Mouse (Mus musculus) kidney, adult 8-10 months (tissue): Measurements from ENCODE around the gene Gm9049.
"Not testable (repeated sequence)": the region's sequence is repeated elsewhere in the genome, so short reads cannot be mapped to it uniquely, and the experiment has no call there.

ENCODE experiments used
- DNase-seq, 2 experiments: peaks; one replicate each; pipeline ENCODE4 v3.0.0; 2022

Gene Gm9049

GRCm38 (mm10) chr10:118354005-118354404, at the start of gene Gm9049:
TSS of gene Gm9049 (minus strand) at chr10:118354105.
- DNase-seq: not testable (repeated sequence)

GRCm38 (mm10) chr10:118399917-118400316, 46.0 kb upstream of the Gm9049 start:
- DNase-seq: no peak

- peak; percentile 48 to 73 for DNase-seq
Observed at GRCm38 (mm10) chr10:118370443-118370842, 16.5 kb upstream of the Gm9049 start.

DNA sequence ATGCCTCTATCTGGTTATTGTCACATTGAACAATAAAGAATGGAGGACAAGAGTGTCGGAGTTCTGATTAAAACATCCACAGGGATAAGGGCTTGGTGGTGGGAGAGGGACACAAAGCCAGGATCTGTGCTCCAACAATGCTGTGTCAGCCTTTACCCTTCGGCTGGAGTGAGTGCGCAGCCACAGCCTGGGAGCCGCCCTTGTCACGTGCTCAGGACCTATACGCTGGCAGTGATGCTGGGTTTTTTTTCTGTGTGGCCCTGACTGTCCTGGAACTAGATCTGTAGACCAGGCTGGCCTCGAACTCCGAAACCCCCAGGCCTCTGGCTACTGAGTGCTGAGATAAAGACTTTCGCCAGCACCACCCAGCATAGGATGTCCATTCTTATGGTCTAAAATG, 15.6 kb upstream of the Gm9049 start:
- DNase-seq: no peak

- DNase-seq: not testable (repeated sequence)
Observed at GRCm38 (mm10) chr10:118348579-118348978, 5.3 kb downstream of the Gm9049 start, which contains the start of gene Gm9048. TSS of gene Gm9048 (minus strand) at chr10:118348679.

DNA sequence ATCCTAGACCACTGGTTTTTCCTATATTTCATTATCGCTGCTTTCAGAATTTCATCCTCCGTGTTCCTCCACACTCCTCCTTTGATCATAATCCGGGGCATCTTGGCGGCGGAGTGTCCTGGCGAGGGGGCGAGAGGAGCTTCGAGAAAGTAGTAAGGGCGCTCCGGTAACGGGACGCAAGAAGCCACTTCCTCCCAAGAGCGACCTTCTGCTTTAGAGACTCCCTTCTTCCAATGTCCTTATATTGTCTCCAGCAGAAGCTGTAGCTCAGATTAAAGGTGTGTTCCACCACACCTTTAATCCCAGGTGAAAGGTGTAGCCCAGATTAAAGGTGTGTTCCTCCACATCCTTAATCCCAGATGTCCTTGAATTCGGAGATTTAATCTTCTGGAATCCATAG, 10.8 kb downstream of the Gm9049 start, which contains the start of gene Gm9046:
TSS of gene Gm9046 (minus strand) at position 101 of the 400 bp plus-strand sequence.
- DNase-seq: not testable (repeated sequence)

DNA sequence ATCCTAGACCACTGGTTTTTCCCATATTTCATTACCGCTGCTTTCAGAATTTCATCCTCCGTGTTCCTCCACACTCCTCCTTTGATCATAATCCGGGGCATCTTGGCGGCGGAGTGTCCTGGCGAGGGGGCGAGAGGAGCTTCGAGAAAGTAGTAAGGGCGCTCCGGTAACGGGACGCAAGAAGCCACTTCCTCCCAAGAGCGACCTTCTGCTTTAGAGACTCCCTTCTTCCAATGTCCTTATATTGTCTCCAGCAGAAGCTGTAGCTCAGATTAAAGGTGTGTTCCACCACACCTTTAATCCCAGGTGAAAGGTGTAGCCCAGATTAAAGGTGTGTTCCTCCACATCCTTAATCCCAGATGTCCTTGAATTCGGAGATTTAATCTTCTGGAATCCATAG, 16.2 kb downstream of the Gm9049 start, which contains the start of gene Gm9045:
TSS of gene Gm9045 (minus strand) at position 101 of the 400 bp plus-strand sequence.
- not testable (repeated sequence) for DNase-seq

DNA sequence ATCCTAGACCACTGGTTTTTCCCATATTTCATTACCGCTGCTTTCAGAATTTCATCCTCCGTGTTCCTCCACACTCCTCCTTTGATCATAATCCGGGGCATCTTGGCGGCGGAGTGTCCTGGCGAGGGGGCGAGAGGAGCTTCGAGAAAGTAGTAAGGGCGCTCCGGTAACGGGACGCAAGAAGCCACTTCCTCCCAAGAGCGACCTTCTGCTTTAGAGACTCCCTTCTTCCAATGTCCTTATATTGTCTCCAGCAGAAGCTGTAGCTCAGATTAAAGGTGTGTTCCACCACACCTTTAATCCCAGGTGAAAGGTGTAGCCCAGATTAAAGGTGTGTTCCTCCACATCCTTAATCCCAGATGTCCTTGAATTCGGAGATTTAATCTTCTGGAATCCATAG, 21.6 kb downstream of the Gm9049 start, which contains the start of gene Gm9044:
TSS of gene Gm9044 (minus strand) at position 101 of the 400 bp plus-strand sequence.
- DNase-seq: not testable (repeated sequence)

DNA sequence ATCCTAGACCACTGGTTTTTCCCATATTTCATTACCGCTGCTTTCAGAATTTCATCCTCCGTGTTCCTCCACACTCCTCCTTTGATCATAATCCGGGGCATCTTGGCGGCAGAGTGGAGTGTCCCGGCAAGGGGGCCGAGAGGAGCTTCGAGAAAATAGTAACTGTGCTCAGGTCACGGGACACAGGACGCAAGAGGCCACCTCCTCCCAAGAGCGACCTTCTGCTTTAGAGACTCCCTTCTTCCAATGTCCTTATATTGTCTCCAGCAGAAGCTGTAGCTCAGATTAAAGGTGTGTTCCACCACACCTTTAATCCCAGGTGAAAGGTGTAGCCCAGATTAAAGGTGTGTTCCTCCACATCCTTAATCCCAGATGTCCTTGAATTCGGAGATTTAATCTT, 27.0 kb downstream of the Gm9049 start, which contains the start of gene Gm9040:
TSS of gene Gm9040 (minus strand) at position 101 of the 400 bp plus-strand sequence.
- DNase-seq: not testable (repeated sequence)

DNA sequence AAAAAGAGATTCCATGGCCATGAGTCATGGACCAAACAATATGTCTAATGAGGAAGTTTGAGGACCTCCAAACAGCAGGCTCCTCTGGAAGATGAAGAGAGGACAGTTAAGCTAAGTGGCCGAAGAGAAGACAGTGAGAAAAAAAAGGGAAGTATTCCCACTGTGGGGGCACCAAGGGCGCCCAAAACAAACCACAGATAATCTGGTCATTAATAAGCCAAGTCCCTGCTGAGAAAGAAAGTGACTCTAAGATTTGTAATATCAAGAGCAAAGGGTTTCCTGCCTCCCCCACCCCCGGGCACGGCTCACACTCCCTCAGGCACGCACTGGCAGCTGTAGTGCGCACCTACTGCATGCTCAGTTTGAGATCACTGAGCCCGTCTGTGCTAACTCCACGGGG, 34.9 kb downstream of the Gm9049 start:
- no peak for DNase-seq

DNA sequence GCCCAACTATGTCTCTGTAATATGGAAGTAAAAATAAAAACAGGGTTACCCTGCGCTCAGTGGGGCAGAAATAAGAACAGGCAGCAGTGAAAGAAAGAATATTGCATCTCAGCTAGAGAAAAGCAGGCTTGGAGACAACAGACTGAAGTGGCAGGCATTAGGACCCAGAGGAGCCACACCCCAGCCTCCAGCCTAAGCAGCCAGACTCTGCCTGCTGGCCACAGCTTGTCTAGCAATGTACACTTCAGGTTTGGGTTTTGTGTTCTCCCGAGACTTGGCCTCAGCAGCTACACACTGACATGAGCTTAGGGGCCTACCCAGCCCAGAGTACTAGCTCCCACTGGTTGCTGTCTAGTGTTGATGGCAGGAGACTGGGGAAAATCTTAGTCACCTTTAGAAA, 51.8 kb downstream of the Gm9049 start:
- not testable (repeated sequence) for DNase-seq
